Mouse (Mus musculus): ENCODE results near the gene Clstn2. TPM values are rescaled to one million over a fixed set of nuclear protein-coding genes. Genes with fewer than 3 reads are reported as not detected.

The Clstn2 gene
- polyA plus RNA-seq, 1 experiment: not detected

GRCm38 (mm10) chr9:97717728-97718127 is 315.3 kb downstream of the Clstn2 start:
- Histone ChIP-seq H3K4me3 (ENCODE audit: insufficient read depth, low read depth, low read length) (no peak overlapping the region), H3K27ac (ENCODE audit: insufficient read depth, low read depth, low read length) (no peak overlapping the region), H3K4me1 (ENCODE audit: control insufficient read depth, insufficient read depth, low read length) (no peaks in the 10 kb centered on the region)
- no peak for TF ChIP-seq CTCF (IDR thresholded peaks at IDR 0.05; ENCODE audit: insufficient read depth, low read depth, low read length)
- no peak for TF ChIP-seq POLR2A (IDR thresholded peaks at IDR 0.05; ENCODE audit: insufficient read depth, low read depth, low read length)

- 40% methylated on average over 7 of the region's 7 CpGs for WGBS
- H3K4me3 ChIP-seq (ENCODE audit: insufficient read depth, low read depth, low read length): no peak overlapping the region
- no peaks in the 10 kb centered on the region for H3K4me1 ChIP-seq (ENCODE audit: control insufficient read depth, insufficient read depth, low read length)
- TF ChIP-seq CTCF (IDR thresholded peaks at IDR 0.05; ENCODE audit: insufficient read depth, low read depth, low read length) (no peak), POLR2A (IDR thresholded peaks at IDR 0.05; ENCODE audit: insufficient read depth, low read depth, low read length) (no peak)
- H3K27ac ChIP-seq (ENCODE audit: insufficient read depth, low read depth, low read length): no peak overlapping the region
Observed at GRCm38 (mm10) chr9:97717005-97717404, 316.0 kb downstream of the Clstn2 start.

DNA sequence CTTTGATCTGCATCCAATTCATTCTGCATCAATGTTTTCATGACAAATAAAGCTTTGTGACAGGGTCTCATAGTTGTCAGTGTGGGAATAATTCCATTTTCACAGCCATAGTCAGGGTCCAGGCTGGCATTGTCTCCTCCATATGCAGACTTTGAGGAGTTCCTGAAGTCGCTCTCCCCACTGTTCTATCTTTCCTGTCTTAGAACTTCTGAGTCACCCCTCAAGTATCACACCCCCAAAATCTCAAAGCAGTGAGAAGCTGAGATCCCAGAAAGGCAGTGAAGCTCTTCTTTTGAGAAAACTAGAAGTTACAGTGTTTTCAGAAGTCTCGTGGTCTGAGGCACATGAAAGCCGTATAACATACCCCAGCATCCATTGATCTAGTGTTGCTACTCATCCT is 320.1 kb downstream of the Clstn2 start:
- Histone ChIP-seq H3K4me3 (ENCODE audit: insufficient read depth, low read depth, low read length) (no peak overlapping the region), H3K27ac (ENCODE audit: insufficient read depth, low read depth, low read length) (no peak overlapping the region), H3K4me1 (ENCODE audit: control insufficient read depth, insufficient read depth, low read length) (no peaks in the 10 kb centered on the region)
- 84% methylated on average over 3 of the region's 3 CpGs for WGBS
- TF ChIP-seq CTCF (IDR thresholded peaks at IDR 0.05; ENCODE audit: insufficient read depth, low read depth, low read length) (no peak), POLR2A (IDR thresholded peaks at IDR 0.05; ENCODE audit: insufficient read depth, low read depth, low read length) (no peak)

DNA sequence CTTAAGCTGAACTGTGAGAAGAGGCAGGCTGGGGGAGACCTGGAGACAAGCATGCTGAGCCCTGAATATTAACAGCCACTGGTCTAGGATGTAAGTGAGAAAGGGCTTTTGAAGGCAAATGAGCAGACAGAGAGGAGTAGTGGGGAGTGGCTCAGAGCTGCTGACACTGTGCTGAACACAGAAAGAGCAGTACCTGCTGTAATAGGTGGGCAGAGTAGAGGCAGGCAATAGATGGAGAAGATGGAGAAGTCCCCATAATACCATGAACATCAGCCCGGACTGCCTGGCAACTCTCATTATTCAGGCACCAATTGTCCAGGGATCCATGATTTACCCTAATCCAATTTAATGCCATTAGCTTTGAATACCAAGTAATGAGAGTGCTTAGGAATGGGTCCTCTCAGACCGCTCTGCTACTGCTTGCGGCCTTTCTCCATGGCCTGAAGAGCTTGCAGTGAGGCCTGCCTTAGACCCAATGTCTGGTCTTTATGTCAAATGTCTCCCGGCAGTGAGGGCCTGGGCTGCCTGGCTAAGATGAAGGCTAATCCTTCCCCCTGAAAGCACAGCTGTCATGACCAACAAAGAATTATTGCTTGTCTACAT is 329.0 kb downstream of the Clstn2 start:
- H3K27ac ChIP-seq (ENCODE audit: insufficient read depth, low read depth, low read length): no peak overlapping the region
- WGBS: 73% methylated on average over 4 of the region's 4 CpGs

DNA sequence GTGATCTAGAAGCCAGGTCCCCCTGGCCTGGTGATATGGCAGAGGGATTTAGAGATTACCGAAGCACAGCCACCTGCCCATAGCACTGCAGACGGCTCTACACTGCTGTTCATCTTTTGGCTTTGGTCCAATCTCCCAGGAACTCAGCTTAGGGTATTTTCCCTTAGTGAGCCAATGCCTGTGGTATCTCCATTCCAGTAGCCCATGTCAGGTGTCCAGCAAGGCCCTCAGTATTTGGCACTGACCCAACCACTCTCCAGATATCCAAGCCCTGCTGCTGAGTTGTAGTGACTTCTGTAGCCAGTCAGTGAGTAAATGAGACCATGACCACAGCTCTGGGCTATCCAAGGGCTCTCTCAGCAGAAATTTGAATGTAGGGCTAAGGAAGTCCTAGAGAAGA is 330.0 kb downstream of the Clstn2 start:
- TF ChIP-seq POLR2A (IDR thresholded peaks at IDR 0.05; ENCODE audit: insufficient read depth, low read depth, low read length) (no peak), CTCF (IDR thresholded peaks at IDR 0.05; ENCODE audit: insufficient read depth, low read depth, low read length) (no peak)
- Histone ChIP-seq H3K4me3 (ENCODE audit: insufficient read depth, low read depth, low read length) (no peak overlapping the region), H3K4me1 (ENCODE audit: control insufficient read depth, insufficient read depth, low read length) (0 out of 2 replicates have a peak, but pooled peaks cover 2% of the 10 kb centered on the region), H3K27ac (ENCODE audit: insufficient read depth, low read depth, low read length) (no peak overlapping the region)
- WGBS: 84% methylated on average over 2 of the region's 2 CpGs

More for the DNA sequence above, 329.0 kb downstream of the Clstn2 start:
- H3K4me3 ChIP-seq (ENCODE audit: insufficient read depth, low read depth, low read length): no peak overlapping the region
- 0 out of 2 replicates have a peak, but pooled peaks cover 2% of the 10 kb centered on the region for H3K4me1 ChIP-seq (ENCODE audit: control insufficient read depth, insufficient read depth, low read length)
- TF ChIP-seq POLR2A (IDR thresholded peaks at IDR 0.05; ENCODE audit: insufficient read depth, low read depth, low read length) (no peak), CTCF (IDR thresholded peaks at IDR 0.05; ENCODE audit: insufficient read depth, low read depth, low read length) (no peak)

GRCm38 (mm10) chr9:97699983-97700382 is 333.0 kb downstream of the Clstn2 start:
- H3K4me1 ChIP-seq (ENCODE audit: control insufficient read depth, insufficient read depth, low read length): peaks cover 5% of the 10 kb centered on the region; the same call in 1 of the 2 replicates
- 92% methylated on average over 3 of the region's 3 CpGs for WGBS
- H3K27ac ChIP-seq (ENCODE audit: insufficient read depth, low read depth, low read length): no peak overlapping the region
- H3K4me3 ChIP-seq (ENCODE audit: insufficient read depth, low read depth, low read length): no peak overlapping the region
- TF ChIP-seq POLR2A (IDR thresholded peaks at IDR 0.05; ENCODE audit: insufficient read depth, low read depth, low read length) (no peak), CTCF (IDR thresholded peaks at IDR 0.05; ENCODE audit: insufficient read depth, low read depth, low read length) (no peak)

DNA sequence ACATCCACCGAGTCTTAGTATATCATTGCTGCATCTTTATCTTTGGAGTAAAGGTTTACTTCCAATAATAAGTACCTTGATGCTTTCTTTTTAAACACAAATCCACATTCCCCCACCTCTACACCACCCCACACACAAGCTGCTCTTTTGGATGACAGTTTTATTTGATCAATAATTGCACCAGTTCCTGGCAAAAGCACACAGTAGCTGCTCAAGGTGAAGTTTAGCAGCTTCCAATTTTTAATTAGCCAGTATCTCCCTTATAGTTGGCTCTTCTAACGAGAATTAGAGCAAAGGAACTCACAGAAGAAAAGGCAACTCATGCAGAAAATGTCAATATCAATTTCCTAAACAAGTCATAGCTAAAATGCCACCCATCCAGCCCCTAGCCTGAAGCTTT is 334.0 kb downstream of the Clstn2 start:
- 65% methylated on average over 2 of the region's 2 CpGs for WGBS
- no peak for TF ChIP-seq POLR2A (IDR thresholded peaks at IDR 0.05; ENCODE audit: insufficient read depth, low read depth, low read length)
- Histone ChIP-seq H3K4me3 (ENCODE audit: insufficient read depth, low read depth, low read length) (no peak overlapping the region), H3K27ac (ENCODE audit: insufficient read depth, low read depth, low read length) (no peak overlapping the region), H3K4me1 (ENCODE audit: control insufficient read depth, insufficient read depth, low read length) (peaks cover 6% of the 10 kb centered on the region)

GRCm38 (mm10) chr9:97698071-97698470 is 334.9 kb downstream of the Clstn2 start:
- TF ChIP-seq POLR2A (IDR thresholded peaks at IDR 0.05; ENCODE audit: insufficient read depth, low read depth, low read length) (no peak), CTCF (IDR thresholded peaks at IDR 0.05; ENCODE audit: insufficient read depth, low read depth, low read length) (no peak)
- H3K27ac ChIP-seq (ENCODE audit: insufficient read depth, low read depth, low read length): no peak overlapping the region
- no peak overlapping the region for H3K4me3 ChIP-seq (ENCODE audit: insufficient read depth, low read depth, low read length)
- WGBS: 87% methylated on average over 10 of the region's 10 CpGs
- H3K4me1 ChIP-seq (ENCODE audit: control insufficient read depth, insufficient read depth, low read length): peaks cover 6% of the 10 kb centered on the region

- H3K4me3 ChIP-seq (ENCODE audit: insufficient read depth, low read depth, low read length): no peak overlapping the region
- no peak for TF ChIP-seq POLR2A (IDR thresholded peaks at IDR 0.05; ENCODE audit: insufficient read depth, low read depth, low read length)
- TF ChIP-seq CTCF (IDR thresholded peaks at IDR 0.05; ENCODE audit: insufficient read depth, low read depth, low read length): no peak
- H3K27ac ChIP-seq (ENCODE audit: insufficient read depth, low read depth, low read length): no peak overlapping the region
- peaks cover 6% of the 10 kb centered on the region for H3K4me1 ChIP-seq (ENCODE audit: control insufficient read depth, insufficient read depth, low read length)
- 80% methylated on average over 5 of the region's 5 CpGs for WGBS
Observed at GRCm38 (mm10) chr9:97696655-97697235, 336.2 kb downstream of the Clstn2 start.

Measured in olfactory bulb, adult 2 months (tissue).